Mouse (Mus musculus) kidney, postnatal 0 days (tissue): ENCODE measurements around the gene Abcg2. TPM values are rescaled to one million over a fixed set of nuclear protein-coding genes. Genes with fewer than 3 reads are reported as not detected.
"Not testable (repeated sequence)": the region's sequence is repeated elsewhere in the genome, so short reads cannot be mapped to it uniquely, and the experiment has no call there.

ENCODE experiments used
- ATAC-seq: fragments of 200-750 bp; cut with Nextera tagmentation; replicated peaks from 2 replicates; pipeline ENCODE4 v1.8.0; 2017; ENCODE audit warnings: low read depth, moderate number of reproducible peaks, moderate TSS enrichment, moderate library complexity; ENCODE audit not compliant: low FRiP score
- DNase-seq: peaks from one replicate; pipeline ENCODE4 v3.0.0-alpha.2; 2016; ENCODE audit warnings: low spot score
- H3K27ac ChIP-seq: fragments of 300-500 bp; sonication (generic); 2 replicates; pipeline ENCODE4 v1.5.1; 2014; ENCODE audit warnings: mild to moderate bottlenecking
- H3K27me3 ChIP-seq: fragments of 300-500 bp; sonication (generic); 2 replicates; pipeline ENCODE4 v1.6.1; 2014; ENCODE audit warnings: low read length, mixed read lengths; ENCODE audit not compliant: insufficient read depth
- H3K36me3 ChIP-seq: fragments of 300-500 bp; sonication (generic); 2 replicates; pipeline ENCODE4 v1.6.1; 2014; ENCODE audit warnings: low read length, mixed read lengths; ENCODE audit not compliant: insufficient read depth
- H3K4me1 ChIP-seq: fragments of 300-500 bp; sonication (generic); replicated peaks from 2 replicates; pipeline ENCODE4 v1.6.1; 2014; ENCODE audit warnings: antibody characterized with exemption, low read length, mixed read lengths; ENCODE audit not compliant: insufficient read depth
- H3K4me2 ChIP-seq: fragments of 300-500 bp; sonication (generic); 2 replicates; pipeline ENCODE4 v1.6.1; 2014; ENCODE audit warnings: mild to moderate bottlenecking, low read length, moderate library complexity, mixed read lengths
- H3K4me3 ChIP-seq: fragments of 300-500 bp; sonication (generic); replicated peaks from 2 replicates; pipeline ENCODE4 v1.5.1; 2014; ENCODE audit warnings: low read depth, low read length
- H3K9ac ChIP-seq: fragments of 300-500 bp; sonication (generic); 2 replicates; pipeline ENCODE4 v1.6.1; 2014; ENCODE audit warnings: low read depth, low read length
- H3K9me3 ChIP-seq: fragments of 300-500 bp; sonication (generic); replicated peaks from 2 replicates; pipeline ENCODE4 v1.6.1; 2016; ENCODE audit warnings: low read length, inconsistent platforms, mixed read lengths
- CTCF ChIP-seq: IDR thresholded peaks from 2 replicates; pipeline ENCODE4 v1.5.1; 2016; ENCODE audit warnings: antibody characterized with exemption, low read depth, mild to moderate bottlenecking, moderate library complexity
- WGBS: fragments of 180-500 bp; shearing (Covaris S2); extraction: QIAGEN DNeasy Blood & Tissue Kit; methylation state at CpG from one replicate; pipeline ENCODE4 v1.1.7; 2014; 5-methylcytosine and 5-hydroxymethylcytosine counted together
- polyA plus RNA-seq: library from polyadenylated mRNA; unstranded; fragments of >200 nt; fragmentation: Nextera tagmentation; extraction: Ambion mirVana; gene quantifications from 2 replicates; pipeline ENCODE4 v1.2.1, GENCODE M21; 2015

Gene Abcg2
- polyA plus RNA-seq, 1 experiment from 2014 or later, result 136 TPM

DNA sequence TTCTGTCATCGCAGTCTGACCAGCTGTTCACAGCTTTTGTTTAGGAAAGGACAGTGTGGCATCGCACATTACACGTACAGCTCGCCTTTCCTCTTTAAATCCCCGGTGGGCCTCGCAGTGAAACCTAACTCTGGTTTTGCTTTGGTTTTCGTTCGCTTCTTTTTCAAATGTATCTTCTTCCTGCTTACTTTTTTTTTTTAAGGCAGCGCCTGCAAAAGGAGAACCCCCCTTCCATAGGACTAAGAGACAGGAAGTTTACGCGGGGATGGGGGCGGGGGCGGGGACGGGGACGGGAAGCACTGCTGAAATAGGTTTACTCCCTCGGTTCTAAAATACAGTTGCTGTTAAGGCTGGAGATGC, 12.0 kb downstream of the Abcg2 start:
- WGBS, result 14% methylated on average over 16 of the region's 16 CpGs
- ATAC-seq (peak; percentile 61), DNase-seq (peak; percentile 88)
- no peaks in the 10 kb centered on the region for H3K36me3 ChIP-seq
- no peak for TF ChIP-seq CTCF
- peak overlapping the region; percentile 0; the same call in 1 of the 2 replicates for H3K9ac ChIP-seq
- no peaks in the 10 kb centered on the region for H3K4me1 ChIP-seq
- peak overlapping the region; percentile 78 for H3K27ac ChIP-seq
- H3K9me3 ChIP-seq, result no peaks in the 10 kb centered on the region
- no peaks in the 10 kb centered on the region for H3K27me3 ChIP-seq
- peak overlapping the region; percentile 13 for H3K4me3 ChIP-seq
- peak overlapping the region; percentile 44 for H3K4me2 ChIP-seq

DNA sequence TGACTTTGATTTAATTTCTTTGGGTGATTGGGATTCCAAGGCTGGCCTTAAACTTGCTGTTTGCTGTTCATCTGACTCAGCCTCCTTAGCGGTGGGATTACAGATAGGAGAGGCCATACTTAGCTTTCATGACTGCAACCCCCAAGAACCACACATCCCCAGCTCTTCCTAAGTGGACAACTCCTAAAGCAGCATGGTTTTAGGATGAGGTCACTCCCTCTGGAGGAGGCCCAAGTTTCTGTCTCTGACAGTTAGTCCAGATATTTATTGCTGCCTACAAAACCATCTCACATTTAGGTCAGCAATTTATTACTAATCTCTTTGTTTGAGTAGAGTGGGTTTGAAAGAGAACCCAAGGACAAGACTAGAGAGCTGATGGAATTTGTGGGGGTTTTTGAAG, 17.8 kb downstream of the Abcg2 start:
- peak; percentile 65 for DNase-seq
- not testable (repeated sequence) for H3K4me3 ChIP-seq, H3K9ac ChIP-seq, H3K9me3 ChIP-seq, H3K36me3 ChIP-seq, H3K4me2 ChIP-seq, ATAC-seq, H3K27ac ChIP-seq, H3K27me3 ChIP-seq, H3K4me1 ChIP-seq
- WGBS, result 52% methylated on average over 1 of the region's 1 CpGs

DNA sequence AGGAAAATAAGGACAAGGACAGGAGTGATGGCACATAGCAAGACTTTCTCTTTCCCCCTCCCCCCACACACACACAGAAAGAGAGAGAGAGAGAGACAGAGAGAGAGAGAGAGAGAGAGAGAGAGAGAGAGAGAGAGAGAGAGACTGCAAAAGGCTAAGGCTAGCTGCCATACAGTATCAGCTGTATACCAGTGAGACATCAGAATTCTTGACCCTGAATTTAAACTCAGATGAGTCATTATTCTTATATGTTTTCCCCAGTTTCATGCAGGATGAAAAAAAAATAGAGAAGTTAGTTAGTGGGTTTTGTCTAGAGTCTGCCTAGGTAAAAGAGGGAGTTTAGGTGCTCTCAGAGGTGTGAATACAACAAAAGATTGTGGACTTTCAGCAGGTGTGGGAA, 18.7 kb downstream of the Abcg2 start:
- not testable (repeated sequence) for H3K36me3 ChIP-seq, H3K27ac ChIP-seq, H3K9me3 ChIP-seq, DNase-seq, H3K4me2 ChIP-seq, H3K4me1 ChIP-seq, H3K4me3 ChIP-seq, H3K27me3 ChIP-seq, H3K9ac ChIP-seq, ATAC-seq

DNA sequence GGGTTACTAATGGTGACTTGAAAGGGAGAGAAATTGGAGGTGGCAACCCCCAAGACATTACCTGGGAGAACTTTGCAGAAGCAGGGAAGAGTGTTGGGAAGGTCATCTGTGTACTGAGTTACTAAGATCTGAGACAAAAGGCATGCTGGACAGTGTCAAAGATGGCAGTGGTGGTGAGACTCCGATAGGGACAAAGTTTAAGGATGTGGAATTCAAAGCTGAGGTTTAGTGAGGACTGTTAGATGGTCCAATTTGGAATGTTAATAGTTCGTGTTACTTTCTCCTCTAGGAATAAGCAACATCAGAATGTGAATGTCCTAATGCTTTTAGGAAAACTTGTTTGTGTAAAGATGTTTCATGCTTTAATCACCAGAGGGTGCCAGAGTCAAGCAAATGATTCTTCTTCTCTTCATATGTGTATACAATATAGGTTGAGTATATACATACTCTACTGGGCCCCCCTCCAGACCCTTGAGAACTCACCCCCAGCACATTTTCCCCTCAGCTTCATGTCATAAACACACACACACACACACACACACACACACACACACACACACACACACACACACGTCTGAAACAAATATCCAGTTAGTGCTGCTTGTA, 19.3 kb downstream of the Abcg2 start:
- peak; percentile 66 for TF ChIP-seq CTCF
- ATAC-seq (peak; percentile 50), DNase-seq (peak; percentile 48)
- WGBS, result 73% methylated on average over 3 of the region's 3 CpGs
- H3K9me3 ChIP-seq, H3K27me3 ChIP-seq, H3K4me3 ChIP-seq, H3K4me1 ChIP-seq, H3K27ac ChIP-seq, H3K36me3 ChIP-seq, H3K4me2 ChIP-seq, H3K9ac ChIP-seq: not testable (repeated sequence)

DNA sequence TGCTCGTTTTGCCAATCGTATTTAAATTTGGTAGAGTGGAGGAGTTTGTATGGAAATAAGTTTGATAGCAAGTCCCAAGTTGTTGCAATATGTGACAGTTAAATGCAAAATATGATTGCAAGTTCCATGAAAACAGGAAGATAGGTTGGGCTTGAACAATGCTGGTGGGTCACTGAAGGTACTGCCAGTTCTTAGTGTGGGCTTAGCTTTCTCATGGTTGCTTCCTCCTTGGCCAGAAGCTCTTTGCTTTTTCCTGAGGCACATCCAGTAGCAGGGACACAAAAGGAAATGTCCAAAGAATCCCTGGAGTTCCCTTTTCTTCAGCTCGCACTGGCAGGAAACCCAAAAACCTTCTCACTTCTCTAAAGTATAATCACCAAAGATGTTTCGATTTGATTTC, 22.3 kb downstream of the Abcg2 start:
- Histone ChIP-seq H3K9ac (no peak overlapping the region), H3K9me3 (0 out of 2 replicates have a peak, but pooled peaks cover 3% of the 10 kb centered on the region), H3K36me3 (no peaks in the 10 kb centered on the region), H3K27ac (no peak overlapping the region), H3K4me2 (no peak overlapping the region), H3K4me3 (no peak overlapping the region), H3K4me1 (no peaks in the 10 kb centered on the region), H3K27me3 (no peaks in the 10 kb centered on the region)
- 79% methylated on average over 4 of the region's 4 CpGs for WGBS
- no peak for TF ChIP-seq CTCF
- ATAC-seq (no peak), DNase-seq (peak; percentile 32)

DNA sequence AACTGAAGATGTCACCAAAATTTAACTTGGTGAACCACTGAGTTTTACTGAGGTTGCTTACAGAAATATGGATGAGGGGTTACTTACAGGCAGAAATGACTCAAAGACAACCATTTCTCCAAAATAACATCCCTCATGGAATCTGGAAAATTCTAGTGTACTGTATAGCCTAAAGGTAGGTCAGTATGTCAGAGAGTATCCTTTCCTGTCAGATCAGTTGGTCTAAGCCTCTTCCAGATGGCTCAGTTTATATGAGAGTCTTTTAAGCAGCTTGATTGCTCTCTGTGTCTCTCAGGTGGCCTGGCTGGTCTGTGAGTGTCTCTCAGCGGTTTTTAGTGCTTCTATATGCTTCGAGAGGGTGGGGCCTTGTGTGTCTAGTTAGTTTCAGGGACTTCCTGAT, 24.1 kb downstream of the Abcg2 start:
- ATAC-seq (no peak), DNase-seq (no peak)
- Histone ChIP-seq H3K9me3 (0 out of 2 replicates have a peak, but pooled peaks cover 4% of the 10 kb centered on the region), H3K36me3 (no peaks in the 10 kb centered on the region), H3K4me1 (no peaks in the 10 kb centered on the region), H3K27me3 (no peaks in the 10 kb centered on the region), H3K9ac (no peak overlapping the region), H3K4me2 (no peak overlapping the region), H3K27ac (no peak overlapping the region), H3K4me3 (no peak overlapping the region)
- TF ChIP-seq CTCF, result no peak
- 96% methylated on average over 2 of the region's 2 CpGs for WGBS
